Mouse (Mus musculus) liver, embryonic 14.5 days (tissue): ENCODE results near the gene Zer1. TPM values are rescaled to one million over a fixed set of nuclear protein-coding genes. Genes with fewer than 3 reads are reported as not detected.
"Not testable (repeated sequence)": the region's sequence is repeated elsewhere in the genome, so short reads cannot be mapped to it uniquely, and the experiment has no call there.

ENCODE experiments used
- ATAC-seq: fragments of 200-750 bp; cut with Nextera tagmentation; 2 replicates; pipeline ENCODE4 v1.8.0; 2017; ENCODE audit warnings: moderate number of reproducible peaks, mild to moderate bottlenecking, moderate library complexity; ENCODE audit not compliant: insufficient read depth
- DNase-seq, 3 experiments: peaks; one replicate each; pipeline ENCODE4 v3.0.0-alpha.2; 2012 to 2013; ENCODE audit warnings: low read depth in 3 of 3, low spot score in 3 of 3
- H3K27ac ChIP-seq: fragments of 300-500 bp; sonication (generic); 2 replicates; pipeline ENCODE4 v1.5.1; 2014; ENCODE audit warnings: moderate library complexity, mild to moderate bottlenecking, control low read depth, inconsistent platforms
- H3K27me3 ChIP-seq: fragments of 300-500 bp; sonication (generic); 2 replicates; pipeline ENCODE4 v1.6.1; 2014; ENCODE audit warnings: mild to moderate bottlenecking, low read length, moderate library complexity; ENCODE audit not compliant: control insufficient read depth, insufficient read depth
- H3K36me3 ChIP-seq: fragments of 300-500 bp; sonication (generic); replicated peaks from 2 replicates; pipeline ENCODE4 v1.6.1; 2014; ENCODE audit warnings: low read depth; ENCODE audit not compliant: control insufficient read depth, insufficient read depth
- H3K4me1 ChIP-seq, 2 experiments: fragments of 200-500 bp in 1 of 2; fragments of 300-500 bp in 1 of 2; sonication (generic) in 1 of 2; replicated peaks; 2 replicates each; pipeline ENCODE4 v1.6.1; 2012 to 2014; ENCODE audit warnings: antibody characterized with exemption in 1 of 2, inconsistent platforms in 1 of 2, low read length in 1 of 2; ENCODE audit not compliant: control insufficient read depth in 2 of 2, insufficient read depth in 2 of 2
- H3K4me2 ChIP-seq: fragments of 300-500 bp; sonication (generic); 2 replicates; pipeline ENCODE4 v1.6.1; 2014; ENCODE audit warnings: low read depth, mild to moderate bottlenecking, control low read depth, moderate library complexity
- H3K4me3 ChIP-seq, 2 experiments: fragments of 200-500 bp in 1 of 2; fragments of 300-500 bp in 1 of 2; sonication (generic) in 1 of 2; 2 replicates each; pipeline ENCODE4 v1.5.1; 2012 to 2014; ENCODE audit warnings: low read depth in 2 of 2, low read length in 2 of 2, mild to moderate bottlenecking in 2 of 2, control low read depth in 1 of 2, inconsistent platforms in 1 of 2, moderate library complexity in 1 of 2; ENCODE audit not compliant: insufficient read depth in 1 of 2
- H3K9ac ChIP-seq: fragments of 300-500 bp; sonication (generic); replicated peaks from 2 replicates; pipeline ENCODE4 v1.6.1; 2014; ENCODE audit warnings: mild to moderate bottlenecking, control low read depth, moderate library complexity
- H3K9me3 ChIP-seq: fragments of 300-500 bp; sonication (generic); 2 replicates; pipeline ENCODE4 v1.6.1; 2016; ENCODE audit warnings: low read length, mixed read lengths; ENCODE audit not compliant: control insufficient read depth
- CTCF ChIP-seq: IDR thresholded peaks from 2 replicates; pipeline ENCODE4 v1.5.1; 2016; ENCODE audit warnings: antibody characterized with exemption, low read depth, control low read depth
- EP300 ChIP-seq: IDR thresholded peaks from 2 replicates; pipeline ENCODE4 v1.6.1; 2016; ENCODE audit warnings: antibody characterized with exemption, low read depth
- WGBS: fragments of 180-500 bp; shearing (Covaris S2); extraction: QIAGEN DNeasy Blood & Tissue Kit; methylation state at CpG from one replicate; pipeline ENCODE4 v1.1.7; 2014; ENCODE audit not compliant: insufficient replicate concordance; 5-methylcytosine and 5-hydroxymethylcytosine counted together
- polyA plus RNA-seq, 2 experiments: library from polyadenylated mRNA; depleted of rRNA in 1 of 2; stranded (reverse) in 1 of 2; unstranded in 1 of 2; fragments of >200 nt; fragmentation: Nextera tagmentation in 1 of 2; extraction: Ambion mirVana in 1 of 2; gene quantifications; 2 replicates each; pipeline versions ENCODE4 v1.2.1 to v1.2.3; 2012 to 2014

Gene Zer1
- polyA plus RNA-seq, 2 experiments: 1.9 to 8.1 TPM

DNA sequence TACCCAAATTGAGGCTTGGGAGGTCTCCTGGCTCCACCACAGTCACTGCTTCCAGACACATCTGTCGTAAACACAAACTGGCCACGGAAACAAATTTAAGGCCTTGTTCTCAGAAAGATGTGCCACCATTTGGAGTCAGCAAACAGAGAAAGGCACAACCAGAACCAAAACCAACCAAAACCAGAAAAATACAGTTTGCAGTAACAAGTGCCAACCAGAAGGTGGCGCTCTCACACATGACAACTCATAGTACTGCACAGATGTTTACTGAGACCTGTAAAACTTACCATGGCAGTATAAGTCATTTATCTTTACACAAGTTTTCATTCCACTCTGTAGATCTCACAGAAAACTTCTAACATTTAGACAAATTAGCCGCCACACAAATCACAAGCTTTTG is 42.3 kb upstream of the Zer1 start:
- H3K27me3 ChIP-seq: no peaks in the 10 kb centered on the region
- no peak overlapping the region for H3K27ac ChIP-seq
- no peaks in the 10 kb centered on the region for H3K4me1 ChIP-seq
- no peak for DNase-seq
- no peak for ATAC-seq
- peaks cover 10% of the 10 kb centered on the region for H3K9me3 ChIP-seq
- H3K9ac ChIP-seq: no peak overlapping the region
- H3K36me3 ChIP-seq: no peaks in the 10 kb centered on the region
- WGBS: 42% methylated on average over 4 of the region's 4 CpGs
- no peak overlapping the region for H3K4me3 ChIP-seq
- TF ChIP-seq CTCF: peak; percentile 41; the same call in 1 of the 2 replicates
- no peak for TF ChIP-seq EP300
- H3K4me2 ChIP-seq: no peak overlapping the region

DNA sequence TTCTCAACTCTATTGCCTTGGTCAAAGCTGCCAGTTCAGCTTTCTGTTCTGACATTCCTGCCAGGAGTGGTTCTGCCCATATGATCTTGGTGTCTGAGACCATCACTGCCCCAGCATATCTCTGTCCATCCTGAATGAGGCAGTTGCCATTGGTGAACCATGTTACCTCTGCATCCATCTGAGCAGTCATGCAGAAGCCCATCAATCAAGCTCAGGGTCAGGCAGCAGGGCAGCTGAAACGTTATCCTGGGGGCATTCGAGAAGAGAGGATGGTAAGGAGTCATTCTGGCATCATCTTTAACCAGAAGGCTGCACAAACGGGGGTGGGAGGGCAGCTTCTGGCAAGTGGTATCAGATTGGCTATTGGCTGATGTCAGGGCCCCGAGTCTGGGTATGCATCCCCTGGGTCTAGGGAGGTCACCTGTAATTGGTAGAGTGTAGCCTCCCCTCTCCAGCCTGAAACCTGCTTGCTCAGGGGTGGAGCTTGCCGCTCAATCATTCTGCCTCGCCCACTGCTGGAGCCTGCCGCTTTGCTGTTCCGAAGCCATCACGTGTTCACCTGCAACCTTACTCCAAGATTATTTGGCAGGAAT is 40.1 kb upstream of the Zer1 start:
- Histone ChIP-seq H3K9me3 (peaks cover 10% of the 10 kb centered on the region), H3K36me3 (no peaks in the 10 kb centered on the region), H3K27me3 (no peaks in the 10 kb centered on the region), H3K27ac (no peak overlapping the region), H3K9ac (no peak overlapping the region), H3K4me1 (no peaks in the 10 kb centered on the region), H3K4me2 (no peak overlapping the region), H3K4me3 (no peak overlapping the region)
- DNase-seq (no peak), ATAC-seq (no peak)
- 54% methylated on average over 9 of the region's 9 CpGs for WGBS
- TF ChIP-seq CTCF (no peak), EP300 (no peak)

DNA sequence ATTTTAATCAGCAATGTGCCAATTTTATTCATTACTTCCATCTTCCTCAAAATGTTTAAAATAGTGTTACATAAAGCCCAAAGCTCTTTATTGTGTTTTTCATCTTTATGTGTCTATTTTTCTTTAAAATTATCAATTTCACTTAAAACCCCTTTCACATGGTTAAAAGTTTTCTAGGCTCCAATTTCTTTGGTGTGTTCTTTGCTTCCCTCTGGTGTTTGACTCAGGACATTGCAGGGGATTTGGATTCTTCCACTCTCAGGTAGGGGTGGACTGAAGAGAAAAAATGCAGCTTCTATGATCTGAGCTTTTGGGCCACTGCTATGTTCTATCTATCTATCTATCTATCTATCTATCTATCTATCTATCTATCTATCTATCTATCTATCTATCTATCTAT is 37.4 kb upstream of the Zer1 start:
- DNase-seq: peak in 2 of 3 experiments; percentile 33 to 44

DNA sequence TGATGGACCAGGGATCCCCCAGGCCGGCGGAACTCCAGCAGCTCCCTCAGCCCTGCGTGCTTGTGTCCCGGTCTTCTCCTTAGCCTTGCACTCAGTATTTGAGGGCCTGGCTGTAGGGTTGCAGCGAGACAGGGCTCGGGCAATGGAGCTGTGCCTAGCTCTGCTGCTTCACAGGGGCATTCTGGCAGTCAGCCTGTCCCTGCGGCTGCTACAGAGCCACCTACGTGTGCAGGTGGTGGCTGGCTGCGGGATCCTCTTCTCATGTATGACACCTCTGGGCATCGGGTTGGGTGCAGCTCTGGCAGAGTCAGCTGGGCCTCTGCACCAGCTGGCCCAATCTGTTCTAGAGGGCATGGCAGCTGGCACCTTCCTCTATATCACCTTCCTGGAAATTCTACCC is 35.5 kb upstream of the Zer1 start:
- H3K4me3 ChIP-seq, H3K4me1 ChIP-seq, H3K27ac ChIP-seq, H3K9ac ChIP-seq, H3K4me2 ChIP-seq, H3K36me3 ChIP-seq, ATAC-seq, H3K9me3 ChIP-seq, DNase-seq, H3K27me3 ChIP-seq: not testable (repeated sequence)
- WGBS: 77% methylated on average over 5 of the region's 10 CpGs

More for the DNA sequence above, 37.4 kb upstream of the Zer1 start:
- no peak for ATAC-seq
- H3K4me3 ChIP-seq: no peak overlapping the region
- no peak overlapping the region for H3K27ac ChIP-seq
- peaks cover 7% of the 10 kb centered on the region for H3K9me3 ChIP-seq
- no peaks in the 10 kb centered on the region for H3K4me1 ChIP-seq
- no peaks in the 10 kb centered on the region for H3K36me3 ChIP-seq
- H3K4me2 ChIP-seq: no peak overlapping the region
- H3K9ac ChIP-seq: no peak overlapping the region
- 0 out of 2 replicates have a peak, but pooled peaks have one; percentile 5 for TF ChIP-seq EP300
- peak; percentile 65 for TF ChIP-seq CTCF
- H3K27me3 ChIP-seq: no peaks in the 10 kb centered on the region

DNA sequence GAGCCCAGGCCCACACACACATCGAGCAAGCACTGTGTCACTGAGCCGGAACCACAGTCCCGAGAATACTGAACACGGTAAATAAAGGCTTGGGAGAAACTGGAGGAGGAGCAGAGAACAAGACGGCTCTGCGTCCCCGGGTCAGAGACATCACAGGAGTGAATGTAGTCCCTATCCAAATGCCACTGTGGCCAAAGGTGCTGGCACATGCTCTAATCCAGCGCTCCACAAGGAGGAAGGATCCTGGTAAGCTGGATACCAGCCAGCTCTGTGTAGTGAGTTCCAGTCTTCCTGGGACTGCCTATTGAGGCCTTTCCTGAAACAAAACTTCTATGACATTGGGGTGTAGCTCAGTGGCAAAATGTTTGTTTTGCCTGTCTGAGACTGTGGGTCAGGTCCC is 28.2 kb upstream of the Zer1 start:
- Histone ChIP-seq H3K4me1 (no peaks in the 10 kb centered on the region), H3K27me3 (no peaks in the 10 kb centered on the region), H3K36me3 (peaks cover 2% of the 10 kb centered on the region; the same call in 1 of the 2 replicates), H3K27ac (no peak overlapping the region), H3K4me2 (no peak overlapping the region), H3K9me3 (no peaks in the 10 kb centered on the region), H3K4me3 (no peak overlapping the region), H3K9ac (no peak overlapping the region)
- DNase-seq (no peak), ATAC-seq (no peak)
- TF ChIP-seq EP300 (no peak), CTCF (no peak)
- WGBS: 77% methylated on average over 8 of the region's 8 CpGs
